In the genomic region with DNA sequence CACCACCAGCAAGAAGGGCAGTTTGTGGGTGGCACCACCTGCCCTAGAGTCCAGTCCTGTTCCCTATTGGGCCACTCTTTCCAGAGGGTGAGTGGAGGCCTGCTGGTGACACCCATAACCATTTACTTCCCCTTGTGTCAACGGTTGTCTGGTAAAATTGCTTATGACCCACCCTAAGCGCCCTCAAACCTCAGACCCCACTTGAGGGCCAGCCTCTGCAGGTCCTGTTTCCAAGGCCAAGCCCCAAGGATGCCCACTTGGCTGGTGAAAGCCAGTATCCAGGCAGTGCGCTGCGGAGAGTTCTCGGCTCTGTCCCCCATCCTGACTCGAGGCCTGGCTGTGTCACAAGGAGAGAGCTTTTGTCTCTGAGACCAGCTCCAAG, we compare ENCODE assay signal across 7 mouse cellular contexts. TPM values are rescaled to one million over a fixed set of nuclear protein-coding genes. Genes with fewer than 3 reads are reported as not detected.
A peak's percentile ranks its signal among the peaks of the same experiment; 100 is the strongest.
DNase-seq lines count a peak whose midpoint lies in the region; ATAC-seq and TF ChIP-seq lines count a peak whose summit lies in the region.

No protein-coding gene starts in this region.

- no peak overlapping the region for H3K9ac ChIP-seq in lung, embryonic 14.5 days
- no peak overlapping the region for H3K9ac ChIP-seq in embryonic facial prominence, embryonic 15.5 days
- no peak overlapping the region for H3K9ac ChIP-seq in hindbrain, embryonic 13.5 days
- H3K9ac ChIP-seq in midbrain, embryonic 14.5 days (replicated peaks; ENCODE audit: low read length): no peak overlapping the region

- peak overlapping the region; percentile 26; the same call in 1 of the 2 replicates for H3K27ac ChIP-seq in lung, embryonic 14.5 days (ENCODE audit: low read depth)
- 0 out of 2 replicates have a peak overlapping the region, but pooled peaks have one; percentile 88 for H3K27ac ChIP-seq in embryonic facial prominence, embryonic 15.5 days (replicated peaks)
- peak overlapping the region; percentile 84; the same call in 1 of the 2 replicates for H3K27ac ChIP-seq in hindbrain, embryonic 13.5 days
- peak overlapping the region; percentile 58; the same call in 1 of the 2 replicates for H3K27ac ChIP-seq in midbrain, embryonic 14.5 days (replicated peaks; ENCODE audit: low read depth, low read length)
- no peak overlapping the region for H3K27ac ChIP-seq in left cerebral cortex, adult 2 months

- H3K4me1 ChIP-seq in lung, embryonic 14.5 days (ENCODE audit: insufficient read depth): peaks cover 72% of the 10 kb centered on the region
- peaks cover 94% of the 10 kb centered on the region for H3K4me1 ChIP-seq in embryonic facial prominence, embryonic 15.5 days
- H3K4me1 ChIP-seq in hindbrain, embryonic 13.5 days (replicated peaks): peaks cover 99% of the 10 kb centered on the region
- H3K4me1 ChIP-seq in midbrain, embryonic 14.5 days (ENCODE audit: control insufficient read depth, insufficient read depth, low read length): peaks cover 64% of the 10 kb centered on the region

- no peaks in the 10 kb centered on the region for H3K9me3 ChIP-seq in lung, embryonic 14.5 days (ENCODE audit: low read depth, low read length)
- no peaks in the 10 kb centered on the region for H3K9me3 ChIP-seq in embryonic facial prominence, embryonic 15.5 days (replicated peaks)
- H3K9me3 ChIP-seq in hindbrain, embryonic 13.5 days: no peaks in the 10 kb centered on the region
- no peaks in the 10 kb centered on the region for H3K9me3 ChIP-seq in midbrain, embryonic 14.5 days (ENCODE audit: control insufficient read depth, low read length)

- intact Hi-C loops in left cerebral cortex, adult 2 months (cut with DNase I): loop anchor here (1.0 kb wide), 1 partner anchor 71 kb away; no protein-coding TSS in a partner anchor

- H3K4me2 ChIP-seq in lung, embryonic 14.5 days: no peak overlapping the region
- H3K4me2 ChIP-seq in embryonic facial prominence, embryonic 15.5 days (replicated peaks): peak overlapping the region; percentile 41; the same call in 1 of the 2 replicates
- peak overlapping the region; percentile 29; the same call in 1 of the 2 replicates for H3K4me2 ChIP-seq in hindbrain, embryonic 13.5 days
- no peak overlapping the region for H3K4me2 ChIP-seq in midbrain, embryonic 14.5 days (ENCODE audit: low read length)

- TF ChIP-seq CTCF in lung, embryonic 14.5 days (IDR thresholded peaks at IDR 0.05; ENCODE audit: low read depth): no peak
- TF ChIP-seq CTCF in left cerebral cortex, adult 2 months (IDR thresholded peaks at IDR 0.05): no peak

- H3K36me3 ChIP-seq in lung, embryonic 14.5 days (ENCODE audit: insufficient read depth): 0 out of 2 replicates have a peak, but pooled peaks cover 13% of the 10 kb centered on the region
- no peaks in the 10 kb centered on the region for H3K36me3 ChIP-seq in embryonic facial prominence, embryonic 15.5 days
- H3K36me3 ChIP-seq in hindbrain, embryonic 13.5 days: peaks cover 8% of the 10 kb centered on the region
- peaks cover 18% of the 10 kb centered on the region for H3K36me3 ChIP-seq in midbrain, embryonic 14.5 days (ENCODE audit: control insufficient read depth, insufficient read depth, low read length)

- WGBS in lung, embryonic 14.5 days: 79% methylated on average over 6 of the region's 6 CpGs
- WGBS in embryonic facial prominence, embryonic 15.5 days: 75% methylated on average over 6 of the region's 6 CpGs
- 65% methylated on average over 6 of the region's 6 CpGs for WGBS in hindbrain, embryonic 13.5 days
- WGBS in midbrain, embryonic 14.5 days: 70% methylated on average over 6 of the region's 6 CpGs

- DNase-seq in lung, embryonic 14.5 days: no peak
- no peak for DNase-seq in lung, adult 18-20 months
- DNase-seq in midbrain, embryonic 14.5 days: no peak
- DNase-seq in right cerebral cortex, postnatal 10 days (ENCODE audit: low spot score in 2 of 2): no peak
- no peak for DNase-seq in left cerebral cortex, adult 2 months (ENCODE audit: extremely low spot score in 1 of 2, low spot score in 2 of 2)

- ATAC-seq in lung, embryonic 14.5 days (ENCODE audit: insufficient read depth): no peak
- ATAC-seq in embryonic facial prominence, embryonic 15.5 days (ENCODE audit: insufficient number of reproducible peaks, low FRiP score, low TSS enrichment, low read depth): no peak
- no peak for ATAC-seq in hindbrain, embryonic 13.5 days (ENCODE audit: low FRiP score)
- ATAC-seq in midbrain, embryonic 14.5 days (ENCODE audit: low FRiP score, low TSS enrichment): no peak

- H3K27me3 ChIP-seq in lung, embryonic 14.5 days (ENCODE audit: insufficient read depth, low read length): no peaks in the 10 kb centered on the region
- no peaks in the 10 kb centered on the region for H3K27me3 ChIP-seq in embryonic facial prominence, embryonic 15.5 days
- 0 out of 2 replicates have a peak, but pooled peaks cover 23% of the 10 kb centered on the region for H3K27me3 ChIP-seq in hindbrain, embryonic 13.5 days
- no peaks in the 10 kb centered on the region for H3K27me3 ChIP-seq in midbrain, embryonic 14.5 days (ENCODE audit: control insufficient read depth, insufficient read depth, low read length)

- no peak overlapping the region for H3K4me3 ChIP-seq in lung, embryonic 14.5 days (ENCODE audit: low read depth, low read length)
- H3K4me3 ChIP-seq in embryonic facial prominence, embryonic 15.5 days (replicated peaks): no peak overlapping the region
- H3K4me3 ChIP-seq in hindbrain, embryonic 13.5 days: no peak overlapping the region
- no peak overlapping the region for H3K4me3 ChIP-seq in midbrain, embryonic 14.5 days (replicated peaks; ENCODE audit: low read depth, low read length)
- H3K4me3 ChIP-seq in left cerebral cortex, adult 2 months: no peak overlapping the region

RNA-seq across cellular contexts. Expression of gene Bahcc1, which starts 28.0 kb away (rescaled TPM):
- polyA plus RNA-seq in lung, embryonic 14.5 days (2014; fragmentation: Nextera tagmentation; extraction: Ambion mirVana): 14.3 and 15.6 TPM in 2 replicates
- 7.9 and 9.3 TPM in 2 replicates for polyA plus RNA-seq in embryonic facial prominence, embryonic 15.5 days (2015; fragmentation: Nextera tagmentation; extraction: Ambion mirVana)
- polyA plus RNA-seq in hindbrain, embryonic 13.5 days (2015; fragmentation: Nextera tagmentation; extraction: Ambion mirVana): 13.6 and 17.0 TPM in 2 replicates
- polyA plus RNA-seq in midbrain, embryonic 14.5 days (2014; fragmentation: Nextera tagmentation; extraction: Ambion mirVana): 20.0 and 25.9 TPM in 2 replicates
- 10 to 100 TPM; 20.6 to 21.3 TPM for total RNA-seq in left cerebral cortex, adult 2 months (2021)

Comparison
In these comparisons a context has a peak if more than half of its experiments do, and no peak if none do; other contexts are left out.
1. H3K4me2 ChIP-seq: peak in embryonic facial prominence, embryonic 15.5 days (single experiment) and hindbrain, embryonic 13.5 days (single experiment); none in lung, embryonic 14.5 days (single experiment) and midbrain, embryonic 14.5 days (single experiment).